Mouse (Mus musculus) embryo, embryonic 11.5 days (tissue): ENCODE results near the gene Gm6121.
"Not testable (repeated sequence)": the region's sequence is repeated elsewhere in the genome, so short reads cannot be mapped to it uniquely, and the experiment has no call there.

Experiments used
- DNase-seq: peaks from one replicate; pipeline ENCODE4 v3.0.0-alpha.2; 2012; ENCODE audit warnings: low read depth, low spot score

Gm6121 gene

DNA sequence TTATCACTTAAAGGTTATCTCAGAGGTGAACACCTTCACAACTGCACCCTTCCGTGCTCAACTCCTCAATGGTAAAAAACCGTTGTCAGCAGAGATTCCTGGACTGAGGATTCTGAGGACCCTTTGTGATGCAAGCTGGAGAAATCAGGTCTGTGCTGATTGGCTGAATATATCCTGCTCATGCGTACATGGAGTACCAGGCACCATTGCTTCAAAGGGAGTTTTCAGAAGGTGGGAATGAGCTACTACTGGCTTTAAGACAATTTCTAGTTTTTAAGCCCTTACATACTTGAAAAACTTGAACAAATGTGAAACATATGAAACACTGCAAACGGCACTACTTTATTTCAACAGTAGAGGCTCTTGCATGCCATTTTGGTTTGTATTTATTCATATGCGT, at the start of gene Gm6121:
Gene Gm6121, minus strand, starts transcription at position 101 of the 400 bp plus-strand sequence.
- not testable (repeated sequence) for DNase-seq
